8 mouse cellular contexts compared by ENCODE assay signal in the genomic region with DNA sequence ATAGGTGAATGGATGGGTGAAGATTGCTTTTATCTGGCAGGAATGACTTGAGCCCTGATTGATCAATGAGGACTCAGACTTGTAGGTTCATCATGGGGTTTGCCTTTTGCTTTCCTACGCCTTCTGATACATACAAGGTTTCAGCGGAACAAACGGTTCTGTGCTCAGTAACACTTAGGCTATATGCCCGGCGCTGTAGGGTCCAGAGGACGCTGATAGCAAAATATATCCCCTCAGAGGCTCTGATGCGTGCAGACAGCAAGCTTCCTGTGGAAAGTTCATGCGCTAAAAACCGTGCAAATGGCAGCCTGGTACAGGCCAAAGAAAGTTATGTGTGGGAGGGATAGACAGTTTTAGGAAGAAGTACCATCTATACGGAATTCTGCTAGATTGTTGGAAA. TPM values are rescaled to one million over a fixed set of nuclear protein-coding genes. Genes with fewer than 3 reads are reported as not detected.
DNase-seq lines count a peak whose midpoint lies in the region; ATAC-seq lines count a peak whose summit lies in the region.

No protein-coding gene starts in this region.

- H3K9me3 ChIP-seq in megakaryocyte, embryonic 14.5 days: no peaks in the 10 kb centered on the region
- H3K9me3 ChIP-seq in embryonic facial prominence, embryonic 12.5 days: no peaks in the 10 kb centered on the region
- H3K9me3 ChIP-seq in intestine, embryonic 15.5 days: no peaks in the 10 kb centered on the region
- no peaks in the 10 kb centered on the region for H3K9me3 ChIP-seq in neural tube, embryonic 15.5 days (replicated peaks)

- H3K27me3 ChIP-seq in megakaryocyte, embryonic 14.5 days (replicated peaks): no peaks in the 10 kb centered on the region
- H3K27me3 ChIP-seq in embryonic facial prominence, embryonic 12.5 days: no peaks in the 10 kb centered on the region
- no peaks in the 10 kb centered on the region for H3K27me3 ChIP-seq in intestine, embryonic 15.5 days (replicated peaks)
- H3K27me3 ChIP-seq in neural tube, embryonic 15.5 days (replicated peaks): peaks cover 2% of the 10 kb centered on the region; the same call in 1 of the 2 replicates

- no peak for ATAC-seq in megakaryocyte, adult 5-6 weeks (ENCODE audit: poor library complexity, severe bottlenecking)
- no peak for ATAC-seq in embryonic facial prominence, embryonic 12.5 days (ENCODE audit: insufficient number of reproducible peaks, insufficient read depth, low FRiP score, low TSS enrichment)
- ATAC-seq in intestine, embryonic 15.5 days: no peak
- no peak for ATAC-seq in neural tube, embryonic 15.5 days (ENCODE audit: low FRiP score)
- ATAC-seq in megakaryocyte progenitor cell, adult 5-6 weeks (replicated peaks; ENCODE audit: poor library complexity): no peak

- 35% methylated on average over 10 of the region's 10 CpGs for WGBS in embryonic facial prominence, embryonic 12.5 days
- WGBS in intestine, embryonic 15.5 days: 36% methylated on average over 10 of the region's 10 CpGs
- 35% methylated on average over 10 of the region's 10 CpGs for WGBS in neural tube, embryonic 15.5 days

- H3K4me1 ChIP-seq in megakaryocyte, embryonic 14.5 days: peaks cover 53% of the 10 kb centered on the region
- H3K4me1 ChIP-seq in embryonic facial prominence, embryonic 12.5 days: peaks cover 8% of the 10 kb centered on the region
- H3K4me1 ChIP-seq in intestine, embryonic 15.5 days (replicated peaks): no peaks in the 10 kb centered on the region
- H3K4me1 ChIP-seq in neural tube, embryonic 15.5 days: peaks cover 17% of the 10 kb centered on the region

- no peak overlapping the region for H3K27ac ChIP-seq in embryonic facial prominence, embryonic 12.5 days
- no peak overlapping the region for H3K27ac ChIP-seq in intestine, embryonic 15.5 days
- H3K27ac ChIP-seq in neural tube, embryonic 15.5 days (replicated peaks): no peak overlapping the region

- no peak for DNase-seq in cerebellum, adult 11 months
- DNase-seq in kidney, postnatal 4 days: no peak

- H3K36me3 ChIP-seq in megakaryocyte, embryonic 14.5 days (replicated peaks; ENCODE audit: low read length): peaks cover 47% of the 10 kb centered on the region
- no peaks in the 10 kb centered on the region for H3K36me3 ChIP-seq in embryonic facial prominence, embryonic 12.5 days
- 0 out of 2 replicates have a peak, but pooled peaks cover 2% of the 10 kb centered on the region for H3K36me3 ChIP-seq in intestine, embryonic 15.5 days
- H3K36me3 ChIP-seq in neural tube, embryonic 15.5 days: no peaks in the 10 kb centered on the region

- peak overlapping the region; percentile 81 for H3K9ac ChIP-seq in embryonic facial prominence, embryonic 12.5 days
- peak overlapping the region; percentile 66; the same call in 1 of the 2 replicates for H3K9ac ChIP-seq in intestine, embryonic 15.5 days
- H3K9ac ChIP-seq in neural tube, embryonic 15.5 days (replicated peaks): peak overlapping the region; percentile 71

- H3K4me2 ChIP-seq in embryonic facial prominence, embryonic 12.5 days (replicated peaks): peak overlapping the region; percentile 88
- peak overlapping the region; percentile 83 for H3K4me2 ChIP-seq in intestine, embryonic 15.5 days (replicated peaks)
- peak overlapping the region; percentile 89 for H3K4me2 ChIP-seq in neural tube, embryonic 15.5 days

- peak overlapping the region; percentile 98 for H3K4me3 ChIP-seq in megakaryocyte, embryonic 14.5 days (replicated peaks)
- H3K4me3 ChIP-seq in embryonic facial prominence, embryonic 12.5 days: peak overlapping the region; percentile 81
- peak overlapping the region; percentile 91 for H3K4me3 ChIP-seq in intestine, embryonic 15.5 days (replicated peaks)
- peak overlapping the region; percentile 92 for H3K4me3 ChIP-seq in neural tube, embryonic 15.5 days (replicated peaks)

RNA-seq across cellular contexts. Expression of a gene that starts 1.0 kb away (rescaled TPM):
- 2.7 and 10.3 TPM in 2 replicates for polyA plus RNA-seq in megakaryocyte, embryonic 14.5 days (2012; ENCODE audit: insufficient read depth, low replicate concordance)
- total RNA-seq in megakaryocyte, adult 5-6 weeks (2015): 137 and 153 TPM in 2 replicates
- total RNA-seq in megakaryocyte, adult 5-6 weeks (2017): 137 and 148 TPM in 2 replicates
- 13.6 and 17.7 TPM in 2 replicates for polyA plus RNA-seq in embryonic facial prominence, embryonic 12.5 days (2016; fragmentation: Nextera tagmentation; extraction: Ambion mirVana)
- polyA plus RNA-seq in intestine, embryonic 15.5 days (2015; fragmentation: Nextera tagmentation; extraction: Ambion mirVana): 28.3 and 29.2 TPM in 2 replicates
- polyA plus RNA-seq in neural tube, embryonic 15.5 days (2015; fragmentation: Nextera tagmentation; extraction: Ambion mirVana): 16.6 and 49.0 TPM in 2 replicates
- total RNA-seq in megakaryocyte progenitor cell, adult 5-6 weeks (2015): 55.9 and 59.4 TPM in 2 replicates
- total RNA-seq in megakaryocyte progenitor cell, adult 5-6 weeks (2017): 46.5 and 56.9 TPM in 2 replicates
